Mouse (Mus musculus) embryo, embryonic 11.5 days (tissue): ENCODE measurements at regions not wholly inside any gene's neighbourhood (a gene's known extent, or its start where the extent isn't known, plus 50 kb on each side); places are given as distances from the start of the nearest gene placed in this dataset.
A peak's percentile ranks its signal among the peaks of the same experiment; 100 is the strongest.

ENCODE experiments used
- DNase-seq: peaks from one replicate; pipeline ENCODE4 v3.0.0-alpha.2; 2012; ENCODE audit warnings: low read depth, low spot score

DNA sequence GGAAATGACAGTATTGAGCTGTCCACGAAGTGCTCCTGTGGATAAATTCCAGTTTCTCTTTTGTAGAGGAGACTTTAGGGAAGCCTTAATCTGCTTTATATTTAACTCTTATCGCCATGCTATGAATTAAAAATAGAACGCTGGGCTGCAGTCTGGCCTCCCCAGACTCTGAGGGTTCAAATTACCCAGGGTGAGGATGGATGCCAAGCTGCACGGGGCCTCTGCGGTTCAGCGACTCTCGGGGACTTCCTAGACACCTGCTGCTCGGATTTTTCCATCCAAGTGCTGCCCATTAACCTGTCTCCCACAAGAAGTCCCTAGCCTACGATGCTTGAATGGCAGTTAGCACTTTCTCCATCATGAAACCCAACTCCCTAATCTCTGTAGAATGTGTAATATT lies 189.3 kb upstream of the Jade1 start:
- DNase-seq, result no peak

DNA sequence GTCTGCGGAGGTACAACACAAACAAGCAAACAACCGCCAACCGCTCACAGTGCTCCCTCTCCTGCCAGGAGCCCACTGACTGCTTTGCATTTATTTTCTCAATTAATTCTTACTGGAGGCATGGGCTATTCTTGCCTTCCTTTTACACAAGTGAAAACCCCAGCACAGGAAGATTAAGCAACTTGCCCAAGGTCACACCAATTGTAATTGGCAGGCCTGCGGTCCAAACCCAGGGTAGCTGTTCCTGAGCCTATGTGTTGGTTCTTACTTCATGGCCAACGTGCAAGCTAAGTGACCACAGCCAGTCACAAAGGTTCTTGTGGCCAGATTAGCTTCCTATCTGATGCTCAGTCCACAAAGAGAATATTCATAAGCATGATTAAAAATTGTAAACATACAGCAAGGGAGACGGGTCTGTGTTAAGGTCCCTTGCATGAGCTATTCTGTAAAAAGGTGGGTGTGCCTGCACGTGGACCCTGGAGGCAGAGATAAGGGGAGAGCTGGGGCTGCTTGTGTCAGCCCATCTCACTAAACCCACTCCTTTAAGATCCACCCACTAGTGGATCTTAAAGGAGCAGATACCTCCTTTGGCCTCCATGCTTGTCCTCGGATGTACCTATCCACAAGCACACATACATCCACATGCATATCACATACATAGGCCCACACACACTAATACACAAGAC lies 190.2 kb upstream of the Jade1 start:
- no peak for DNase-seq

DNA sequence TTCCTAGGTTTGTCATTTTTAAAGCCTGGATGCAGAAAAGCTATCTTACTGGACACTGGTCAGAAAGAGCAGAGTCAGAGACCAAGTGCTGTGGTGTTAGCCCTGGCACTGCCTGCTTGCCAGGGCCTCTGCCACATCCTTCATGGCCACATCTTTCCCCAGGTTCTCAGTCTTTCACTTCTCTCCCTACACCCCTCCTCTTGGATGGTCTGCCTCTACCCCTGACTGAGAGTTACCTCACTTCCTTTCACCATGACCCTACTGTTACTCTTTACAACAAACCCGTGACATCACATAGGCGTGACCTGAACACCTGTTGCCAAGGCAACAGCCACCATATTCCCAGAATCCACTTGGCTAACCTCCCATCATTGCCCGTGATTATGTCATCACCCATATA lies 191.6 kb upstream of the Jade1 start:
- no peak for DNase-seq

DNA sequence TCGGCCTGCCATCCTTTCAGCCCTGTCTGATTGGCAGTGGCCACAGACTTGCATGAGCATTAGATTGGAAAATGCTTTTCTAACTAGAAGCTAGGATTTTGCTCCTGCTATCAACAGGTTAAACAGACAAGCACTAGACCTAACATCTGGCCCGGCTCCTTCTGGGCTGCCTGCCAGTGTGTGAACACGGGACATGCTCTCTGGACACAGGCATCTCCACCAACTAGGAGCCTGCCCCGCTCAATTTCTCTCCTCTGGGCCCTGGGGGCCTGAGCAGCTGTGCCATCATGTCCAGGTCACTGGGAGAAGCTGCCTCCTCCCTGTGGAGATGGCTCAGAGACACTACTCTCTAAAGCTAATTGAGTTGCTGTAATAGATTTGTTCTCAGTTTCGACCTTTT lies 195.3 kb upstream of the Jade1 start:
- no peak for DNase-seq

DNA sequence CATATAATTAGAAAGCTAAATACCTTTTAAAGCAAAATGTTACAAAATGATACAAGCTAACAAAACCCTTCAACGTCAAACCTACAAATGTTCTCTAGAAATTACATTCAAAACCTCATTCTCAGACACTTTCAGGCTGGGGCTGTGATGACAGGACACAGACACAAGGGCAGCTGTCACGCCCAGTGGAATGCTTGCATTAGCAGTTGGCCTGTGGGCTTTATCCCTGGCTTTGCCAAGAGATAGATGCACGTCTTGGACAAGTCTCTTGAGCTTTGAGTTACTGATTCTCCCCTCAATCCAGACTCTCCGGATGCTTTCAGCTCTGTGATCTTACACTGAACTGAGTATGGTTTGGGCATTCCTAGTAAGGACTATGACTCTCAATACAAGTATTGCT lies 196.1 kb upstream of the Jade1 start:
- no peak for DNase-seq

DNA sequence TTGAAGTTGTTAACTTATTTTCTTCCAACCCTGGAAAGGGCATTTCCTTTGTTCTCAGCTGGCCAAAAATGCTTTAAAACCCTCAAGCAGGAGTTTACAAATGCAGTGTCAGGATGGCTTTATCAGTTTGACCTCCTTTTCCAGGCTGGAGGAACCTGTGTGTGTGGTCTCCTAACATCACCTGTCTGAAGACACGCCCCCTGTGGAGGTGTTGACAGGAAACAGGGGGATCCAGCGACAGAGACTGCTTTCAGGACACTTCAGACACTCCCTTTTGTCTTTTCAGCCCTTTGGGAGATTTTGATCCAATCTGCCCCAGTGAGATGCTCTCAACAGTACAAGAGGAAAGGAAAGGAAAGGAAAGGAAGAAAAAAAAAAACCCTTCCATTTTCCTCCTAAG lies 202.5 kb upstream of the Jade1 start:
- no peak for DNase-seq

DNA sequence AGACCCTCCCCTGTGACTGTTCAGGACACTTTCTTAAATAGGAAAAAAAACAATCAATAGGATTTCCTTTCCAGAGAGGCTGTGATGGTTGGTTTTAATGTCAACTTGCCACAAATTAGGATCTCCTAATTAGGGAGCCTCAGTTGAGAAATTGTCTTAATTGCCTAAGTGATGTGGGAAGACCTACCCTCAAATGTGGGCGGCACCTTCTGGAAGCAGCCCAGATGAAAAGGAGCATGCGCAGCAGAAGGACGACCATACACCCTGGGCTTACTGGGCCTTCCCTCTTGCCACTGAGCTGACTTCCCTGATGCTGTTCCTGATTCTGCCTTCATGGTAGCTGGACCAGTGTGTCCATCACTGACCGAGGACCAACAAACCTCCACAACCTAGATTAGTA lies 203.7 kb upstream of the Jade1 start:
- no peak for DNase-seq

DNA sequence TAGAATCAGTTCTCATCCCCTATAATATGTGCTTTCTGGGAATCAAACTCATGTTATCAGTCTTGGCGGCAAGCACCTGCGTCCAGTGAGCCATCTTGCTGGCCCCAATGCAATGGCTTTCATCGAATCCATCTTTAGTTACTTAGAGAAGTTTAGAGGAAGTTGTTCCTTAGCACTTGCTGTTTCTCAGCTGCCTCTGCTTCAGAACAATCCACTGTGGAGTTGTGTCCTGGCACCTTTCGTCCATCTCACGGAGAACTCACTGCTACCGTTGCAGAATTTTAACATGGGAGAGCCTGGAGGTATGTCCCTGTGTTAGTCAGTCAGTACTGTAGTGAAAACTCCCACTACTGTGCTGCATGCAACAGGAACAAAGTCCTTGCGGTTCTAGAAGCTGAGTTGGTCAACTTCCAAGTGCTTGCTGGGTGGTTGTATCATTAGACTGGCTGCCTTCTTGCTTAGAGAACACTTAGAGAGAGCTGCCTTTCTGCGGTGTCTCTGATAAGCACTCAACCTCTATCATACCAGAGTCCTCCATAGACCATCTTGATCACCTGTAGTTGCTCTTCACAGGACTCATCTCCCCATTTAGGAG lies 204.3 kb upstream of the Jade1 start:
- DNase-seq, result no peak

DNA sequence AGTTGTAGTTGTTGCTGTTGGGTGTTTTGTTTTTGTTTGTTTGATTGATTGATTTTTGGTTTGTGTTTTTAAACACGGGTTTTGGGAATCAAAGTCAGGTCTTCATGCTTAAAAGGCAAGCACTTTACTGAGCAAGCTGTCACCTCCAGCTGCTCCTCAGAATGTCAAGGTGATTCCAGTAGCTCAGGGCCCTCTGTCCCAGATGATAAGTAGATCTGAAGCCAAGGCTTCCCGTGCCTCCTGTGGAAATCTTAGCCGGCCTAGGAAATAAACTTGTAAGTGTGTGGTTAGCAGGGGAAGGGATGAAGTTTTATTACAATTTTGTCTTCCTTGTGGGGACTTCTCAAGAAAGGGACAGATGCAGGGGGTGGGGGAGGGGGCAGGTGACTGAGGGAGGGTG lies 205.2 kb upstream of the Jade1 start:
- DNase-seq, result no peak

DNA sequence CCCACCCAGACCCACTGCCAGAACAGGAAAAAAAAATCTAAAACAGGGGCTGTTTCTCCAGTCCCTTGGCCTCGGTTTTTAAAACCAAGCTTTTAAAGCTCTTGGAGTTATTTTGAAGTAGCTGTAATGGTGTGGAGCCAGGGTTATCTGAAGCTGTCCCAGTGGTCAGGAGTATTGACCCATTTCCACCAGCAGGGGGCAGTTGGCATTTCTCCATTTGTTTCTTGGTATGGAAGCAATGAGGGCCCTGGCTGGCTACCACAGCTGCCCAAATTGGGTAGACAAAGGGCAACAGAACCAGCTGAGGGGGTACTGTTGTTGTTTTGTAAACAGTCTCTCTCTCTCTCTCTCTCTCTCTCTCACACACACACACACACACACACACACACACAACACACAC lies 206.7 kb upstream of the Jade1 start:
- DNase-seq, result peak; percentile 13

DNA sequence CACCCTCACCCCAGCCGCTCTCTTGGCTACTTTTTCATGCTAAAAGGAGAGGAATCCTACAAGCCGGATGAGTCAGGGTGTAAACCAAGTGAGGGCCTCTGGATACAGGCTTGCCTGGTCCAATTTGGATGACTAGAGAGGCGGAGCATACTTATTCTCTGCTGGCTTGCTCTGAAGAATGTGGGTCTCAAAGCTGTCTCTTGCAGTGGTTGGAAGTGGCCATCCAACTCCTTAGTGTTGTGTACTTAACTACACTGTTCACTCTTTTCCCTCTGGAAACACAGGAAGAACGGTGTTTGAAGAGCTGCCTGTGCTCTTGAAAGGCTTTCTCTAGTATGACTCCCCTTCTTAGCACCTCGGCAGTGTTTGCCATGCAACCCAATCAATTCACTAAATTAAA lies 208.7 kb upstream of the Jade1 start:
- DNase-seq, result no peak

DNA sequence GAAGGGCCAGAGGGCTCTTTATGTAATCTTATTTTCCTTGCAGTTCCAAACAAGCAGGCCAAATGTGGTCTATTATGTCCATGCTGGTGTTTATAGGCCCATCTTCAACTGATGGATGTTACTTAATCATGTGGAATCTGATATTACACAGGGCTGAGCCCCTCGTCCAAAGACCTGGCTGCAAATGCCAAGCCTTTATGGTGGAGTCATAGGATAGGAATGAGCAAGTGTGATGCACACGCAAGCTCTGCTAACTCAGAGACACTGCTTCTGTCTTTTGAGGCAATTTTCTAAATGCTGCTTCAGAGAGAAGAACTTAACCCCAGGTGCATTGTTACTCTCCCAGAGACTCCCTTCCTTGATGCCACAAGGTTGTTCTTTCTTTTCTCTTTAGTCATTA lies 212.1 kb upstream of the Jade1 start:
- no peak for DNase-seq

DNA sequence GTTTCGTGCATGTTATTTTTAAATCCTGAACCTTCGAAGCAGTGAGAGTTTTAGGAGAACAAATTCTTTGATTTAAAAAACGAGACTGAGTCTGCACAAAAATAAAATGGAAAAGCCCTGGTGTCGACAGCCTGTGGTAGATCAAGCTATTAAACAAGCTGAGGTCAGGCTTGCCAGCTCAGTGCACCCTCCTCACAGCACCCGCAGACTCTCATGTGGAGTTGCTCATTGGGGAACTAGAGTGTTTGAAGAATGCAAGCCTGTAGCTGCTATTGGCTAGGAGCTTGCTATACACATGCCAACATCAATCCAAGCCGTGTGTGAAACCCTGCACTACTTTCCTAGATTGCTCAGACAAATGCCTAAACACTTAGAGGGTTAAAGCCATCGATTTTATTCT lies 223.1 kb upstream of the Jade1 start:
- no peak for DNase-seq

DNA sequence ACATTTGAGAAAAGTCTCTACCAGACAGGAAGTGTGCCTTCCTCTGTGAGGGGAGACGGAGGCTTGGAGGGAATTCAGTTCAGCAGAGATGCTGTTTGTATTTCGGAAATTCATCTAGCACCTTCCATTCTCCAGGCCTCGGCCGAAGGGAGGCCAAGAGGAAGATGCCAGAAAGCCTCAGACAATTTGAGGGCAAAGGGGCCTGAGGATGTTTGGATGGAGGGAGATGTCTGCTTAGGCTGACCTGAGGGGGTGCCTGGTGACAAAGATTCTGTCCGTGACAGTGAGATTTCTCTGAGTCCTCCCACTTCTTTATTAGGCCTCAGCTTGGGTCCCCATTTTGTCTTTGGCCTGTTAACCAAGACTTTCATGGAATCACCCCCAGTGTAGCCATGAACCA lies 225.2 kb upstream of the Jade1 start:
- no peak for DNase-seq

DNA sequence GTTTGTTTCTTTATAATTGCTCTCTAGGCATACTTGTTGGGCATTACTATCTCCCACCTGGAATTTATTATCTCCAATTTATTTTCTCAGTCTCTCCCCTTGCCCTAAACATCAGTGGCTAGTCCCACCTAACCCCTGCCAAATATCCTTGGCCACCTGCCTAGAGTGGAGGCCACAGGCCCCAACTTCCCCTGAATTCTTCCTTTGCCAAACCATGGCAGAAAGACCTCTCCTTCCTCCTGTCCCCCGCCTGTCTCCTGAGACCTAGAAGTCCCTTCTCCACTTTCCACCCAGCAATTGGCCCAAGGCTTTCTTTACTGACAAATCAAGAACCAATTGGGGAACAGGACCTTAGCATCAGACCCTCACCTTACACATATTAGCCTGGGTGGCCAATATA lies 226.7 kb upstream of the Jade1 start:
- no peak for DNase-seq

DNA sequence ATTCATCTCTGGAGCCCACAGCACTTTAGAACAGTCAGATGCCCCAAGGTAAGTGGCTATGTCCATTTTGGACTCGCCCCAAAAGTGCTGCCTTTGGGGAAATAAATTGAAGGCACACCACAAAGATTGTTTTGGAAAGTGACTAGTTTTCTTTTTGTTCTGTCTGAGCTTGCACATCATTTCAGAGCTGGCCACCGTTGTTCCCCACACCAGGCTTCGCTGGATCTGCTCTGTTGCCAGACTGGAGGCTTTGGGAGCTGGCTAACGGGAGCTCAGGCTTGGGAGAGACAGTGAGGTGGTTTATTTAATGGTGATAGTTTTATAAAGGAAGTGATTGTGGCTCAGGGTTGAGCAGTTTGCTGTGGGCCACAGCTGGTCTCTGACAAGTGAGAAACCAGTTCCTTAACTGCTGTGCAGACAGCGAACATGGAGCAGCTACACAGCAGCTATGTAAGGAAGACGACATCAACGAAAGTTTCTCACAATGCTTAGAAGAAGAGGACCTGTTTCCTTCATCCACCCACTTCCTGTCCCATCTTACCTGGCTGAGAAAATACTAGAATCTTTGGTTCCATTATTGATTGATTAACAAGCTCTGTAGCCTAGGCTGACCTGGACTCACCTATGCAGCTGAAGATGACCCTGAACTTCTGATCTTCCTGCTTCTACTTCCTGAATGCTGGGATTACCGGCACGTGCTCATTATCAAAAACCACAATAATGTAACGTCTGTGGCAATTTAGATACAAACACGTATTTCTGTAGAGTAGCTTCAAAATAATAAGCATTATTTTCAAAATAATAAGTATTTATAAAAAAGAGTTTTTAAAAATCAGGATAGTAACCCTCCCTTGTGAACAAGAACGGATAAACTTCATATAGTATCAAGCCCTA lies 229.1 kb upstream of the Jade1 start:
- DNase-seq, result no peak

DNA sequence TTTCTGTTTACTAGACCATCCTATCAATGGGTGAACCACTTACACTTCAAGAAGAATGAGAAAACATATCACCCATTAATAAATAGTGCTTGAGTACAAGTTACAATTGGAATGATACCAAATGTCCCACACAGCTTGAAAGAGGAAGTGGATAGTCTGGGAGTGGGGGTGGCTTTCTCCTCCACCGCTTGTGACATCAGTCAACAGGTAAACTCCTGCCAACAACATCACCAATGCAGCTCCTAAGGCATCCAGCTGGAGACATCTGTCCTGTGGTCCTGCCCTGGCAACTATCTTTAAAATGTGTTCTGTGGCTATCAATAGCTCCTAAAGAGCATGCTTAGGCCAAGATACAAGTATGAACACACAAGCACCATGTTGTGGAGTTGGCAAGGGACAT lies 233.7 kb upstream of the Jade1 start:
- DNase-seq, result no peak

DNA sequence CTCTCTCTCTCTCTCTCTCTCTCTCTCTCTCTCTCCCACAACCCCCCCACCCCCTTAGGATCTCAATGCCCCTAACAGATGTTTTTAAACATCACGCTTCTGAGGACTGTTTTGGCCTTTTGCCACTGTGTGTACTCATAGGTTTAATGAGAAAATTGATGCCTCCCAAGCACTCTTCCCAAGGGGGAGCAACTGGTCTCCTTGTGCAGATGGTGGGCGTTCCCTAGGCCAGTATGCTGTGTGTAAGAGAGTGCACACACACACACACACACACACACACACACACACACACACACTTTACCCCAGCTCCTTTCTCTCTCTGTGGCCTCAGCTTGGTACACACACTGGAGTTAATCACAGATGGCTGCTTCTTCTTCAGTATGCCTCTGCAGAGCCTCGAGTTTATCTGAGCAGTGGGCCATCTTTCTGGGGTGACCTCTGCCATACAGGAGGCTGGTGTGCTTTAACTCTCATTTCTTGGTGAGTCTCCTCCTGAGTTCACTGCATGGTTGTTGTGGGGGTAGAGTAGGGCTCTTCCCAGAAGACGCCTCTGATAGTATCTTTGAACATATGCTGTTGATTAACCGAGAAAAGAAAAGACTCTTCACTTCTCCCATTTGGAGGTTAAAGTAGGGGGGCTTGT lies 236.2 kb upstream of the Jade1 start:
- no peak for DNase-seq

DNA sequence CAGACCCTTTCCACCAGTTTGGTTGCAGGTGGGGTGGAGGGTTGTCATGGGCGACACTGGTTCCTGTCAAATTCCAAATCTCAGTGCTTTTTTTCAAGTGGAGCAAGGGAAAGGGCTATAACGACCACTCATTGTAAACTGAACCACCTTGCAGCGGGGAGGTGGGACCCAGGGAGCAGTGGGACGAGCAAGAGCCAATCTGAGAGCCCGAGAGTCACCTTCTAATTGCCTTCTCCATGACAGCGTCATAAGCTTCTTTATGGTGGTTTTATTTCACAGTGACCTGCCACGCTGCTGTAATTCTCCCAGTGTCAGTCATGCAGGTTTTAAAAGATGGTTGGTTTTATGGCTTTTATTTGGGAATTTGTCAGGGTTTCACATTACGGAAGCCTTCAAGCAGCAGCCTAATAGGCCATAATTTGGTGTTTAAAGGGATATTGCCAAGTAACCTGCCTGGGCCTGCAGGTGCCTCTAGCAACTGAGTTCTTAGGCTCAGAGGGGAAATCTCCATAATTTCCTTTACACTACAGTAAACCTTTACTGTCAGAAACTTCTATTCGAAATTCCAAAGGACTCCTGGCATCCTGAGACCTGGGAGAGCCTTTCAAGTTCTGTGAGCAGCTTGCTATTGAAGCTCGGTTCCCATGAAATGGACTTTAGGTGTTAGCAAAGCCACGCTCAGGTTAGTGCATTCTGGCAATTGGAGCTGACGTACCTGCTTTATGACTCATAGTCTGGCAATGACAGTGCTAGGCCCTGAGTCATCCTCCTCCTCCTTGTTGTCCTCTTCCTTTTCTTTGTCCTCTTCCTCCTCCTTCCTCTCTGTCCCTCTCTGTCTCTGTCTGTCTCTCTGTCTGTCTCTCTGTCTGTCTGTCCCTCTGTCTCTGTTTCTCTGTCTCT lies 235.6 kb upstream of the Pgrmc2 start:
- DNase-seq, result no peak

DNA sequence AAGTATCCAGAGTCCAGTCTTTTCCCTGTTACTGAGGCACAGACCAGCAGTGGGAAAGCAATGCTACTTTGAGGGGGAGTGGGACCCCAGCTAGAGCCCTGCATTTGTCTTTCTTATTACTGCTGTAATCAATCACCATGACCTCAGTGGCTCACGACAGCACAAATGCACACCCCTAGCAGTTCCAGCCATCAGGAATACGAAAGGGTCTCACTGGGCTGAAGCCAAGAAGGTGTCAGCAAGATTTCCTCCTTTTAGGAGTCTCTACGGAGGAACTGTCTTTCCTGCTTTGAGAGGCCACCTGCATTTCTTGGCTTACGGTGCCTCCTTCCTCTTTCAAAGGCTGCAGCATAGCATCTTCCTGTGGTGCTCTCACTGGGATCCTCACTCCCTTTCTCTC lies 234.3 kb upstream of the Pgrmc2 start:
- DNase-seq, result no peak

DNA sequence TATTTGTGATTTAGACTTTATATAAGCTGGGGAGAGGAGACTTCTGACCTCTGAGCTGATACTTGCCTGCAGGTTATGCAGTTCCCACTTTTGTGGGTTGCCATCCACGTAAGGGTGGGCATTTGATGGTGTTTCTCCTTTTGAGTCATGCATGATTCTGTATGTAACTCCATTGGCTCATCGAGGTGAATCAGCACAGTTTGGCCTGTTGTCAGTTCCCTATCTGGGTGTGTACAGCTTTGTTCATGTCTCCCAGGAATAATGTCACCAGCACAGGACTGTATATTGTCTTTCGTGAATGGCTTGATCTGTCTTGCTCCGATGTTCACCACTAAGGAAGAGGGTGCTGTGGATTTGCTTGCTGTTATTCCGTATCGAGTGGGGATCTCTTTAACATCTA lies 229.6 kb upstream of the Pgrmc2 start:
- DNase-seq, result no peak
